ENCODE assay signal across 31 mouse cellular contexts in the genomic region with DNA sequence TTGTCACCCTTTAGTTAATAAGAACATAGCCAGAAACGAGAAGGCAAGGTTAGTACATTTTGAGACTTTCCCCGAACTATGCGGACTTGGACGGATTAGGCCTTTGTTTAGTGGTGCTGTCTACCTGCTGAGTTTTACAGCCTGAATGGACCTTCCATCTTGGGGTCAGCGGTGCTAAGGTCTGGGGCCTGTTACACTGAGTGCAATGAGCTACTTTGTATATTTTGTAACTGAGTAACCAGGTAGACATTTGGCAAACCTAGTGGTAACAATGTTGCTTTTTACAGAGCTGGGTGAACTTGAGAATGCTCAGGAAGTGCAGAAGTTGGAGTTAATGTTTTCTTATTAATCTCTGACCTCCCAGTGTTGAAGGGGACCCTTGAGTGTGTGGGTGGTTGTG. TPM values are rescaled to one million over a fixed set of nuclear protein-coding genes. Genes with fewer than 3 reads are reported as not detected.
DNase-seq lines count a peak whose midpoint lies in the region; ATAC-seq and TF ChIP-seq lines count a peak whose summit lies in the region.
"Had no signal": no experiment of that assay in that cellular context is flagged by ENCODE, and none has a peak within 500 bp of the region (broad histone marks: within the 10 kb centered on the region; RNA-seq: fewer than 3 reads in every experiment).

No protein-coding gene starts in this region.

- no peak for ATAC-seq in intestine, postnatal 0 days
- no peak for ATAC-seq in intestine, embryonic 15.5 days
- ATAC-seq in kidney, embryonic 15.5 days (replicated peaks; ENCODE audit: low FRiP score), result peak; percentile 64
- no peak for ATAC-seq in cerebellum, adult (ENCODE audit: insufficient number of reproducible peaks, low FRiP score, low TSS enrichment)
- ATAC-seq: activated CD4-positive, CD25-positive, alpha-beta regulatory T cell, adult 4 months; forebrain, embryonic 13.5 days; hindbrain, embryonic 16.5 days; intestine, embryonic 16.5 days had no signal

- H3K36me3 ChIP-seq in intestine, postnatal 0 days (ENCODE audit: control insufficient read depth, insufficient read depth), result no peaks in the 10 kb centered on the region
- no peaks in the 10 kb centered on the region for H3K36me3 ChIP-seq in intestine, embryonic 15.5 days
- H3K36me3 ChIP-seq in kidney, embryonic 15.5 days, result no peaks in the 10 kb centered on the region
- H3K36me3 ChIP-seq: embryonic facial prominence, embryonic 12.5 days; heart, embryonic 15.5 days; hindbrain, embryonic 10.5 days; lung, embryonic 15.5 days; neural tube, embryonic 15.5 days; stomach, embryonic 15.5 days had no signal

- peak; percentile 87 for DNase-seq in kidney, adult 11 months
- peak; percentile 71 to 87 for DNase-seq in kidney, postnatal 36 days
- no peak for DNase-seq in urinary bladder, postnatal 25 days (ENCODE audit: low spot score)
- no peak for DNase-seq in left cerebral cortex, postnatal 14 days (ENCODE audit: low spot score in 2 of 2)
- DNase-seq: adrenal gland, adult 8-10 months; cerebellum, adult 2 months; cerebellum, postnatal 25 days; right cerebral cortex, adult 18-20 months; right cerebral cortex, postnatal 4 days; thymus, postnatal 4 days had no signal

- H3K27ac ChIP-seq in intestine, postnatal 0 days (ENCODE audit: low read depth, low read length), result peak overlapping the region; percentile 21; the same call in 1 of the 2 replicates
- no peak overlapping the region for H3K27ac ChIP-seq in intestine, embryonic 15.5 days
- peak overlapping the region; percentile 83 for H3K27ac ChIP-seq in kidney, embryonic 15.5 days
- H3K27ac ChIP-seq: embryonic facial prominence, embryonic 12.5 days; forebrain, embryonic 13.5 days; heart, embryonic 15.5 days; hindbrain, embryonic 10.5 days; neural tube, embryonic 15.5 days; stomach, embryonic 15.5 days had no signal

- no peak overlapping the region for H3K9ac ChIP-seq in intestine, postnatal 0 days (ENCODE audit: low read depth, low read length)
- no peak overlapping the region for H3K9ac ChIP-seq in intestine, embryonic 15.5 days
- no peak overlapping the region for H3K9ac ChIP-seq in kidney, embryonic 15.5 days
- H3K9ac ChIP-seq: embryonic facial prominence, embryonic 12.5 days; forebrain, embryonic 13.5 days; heart, embryonic 15.5 days; lung, embryonic 15.5 days; neural tube, embryonic 15.5 days; stomach, embryonic 15.5 days had no signal

- TF ChIP-seq CTCF in intestine, postnatal 0 days (IDR thresholded peaks at IDR 0.05; ENCODE audit: low read depth), result no peak

- H3K4me3 ChIP-seq in intestine, postnatal 0 days (ENCODE audit: low read depth, low read length), result no peak overlapping the region
- no peak overlapping the region for H3K4me3 ChIP-seq in intestine, embryonic 15.5 days (replicated peaks)
- no peak overlapping the region for H3K4me3 ChIP-seq in kidney, embryonic 15.5 days (replicated peaks)
- H3K4me3 ChIP-seq: embryonic facial prominence, embryonic 12.5 days; erythroblast, embryonic 14.5 days; forebrain, embryonic 13.5 days; heart, embryonic 15.5 days; hindbrain, embryonic 10.5 days; lung, embryonic 15.5 days; neural tube, embryonic 15.5 days; stomach, embryonic 15.5 days had no signal

- H3K4me1 ChIP-seq in intestine, postnatal 0 days (replicated peaks; ENCODE audit: control insufficient read depth, insufficient read depth, low read length), result peaks cover 9% of the 10 kb centered on the region; the same call in 1 of the 2 replicates
- H3K4me1 ChIP-seq in intestine, embryonic 15.5 days (replicated peaks), result 0 out of 2 replicates have a peak, but pooled peaks cover 4% of the 10 kb centered on the region
- H3K4me1 ChIP-seq in kidney, embryonic 15.5 days, result peaks cover 20% of the 10 kb centered on the region

- no peaks in the 10 kb centered on the region for H3K9me3 ChIP-seq in intestine, postnatal 0 days (ENCODE audit: control insufficient read depth)
- H3K9me3 ChIP-seq in intestine, embryonic 15.5 days, result no peaks in the 10 kb centered on the region
- no peaks in the 10 kb centered on the region for H3K9me3 ChIP-seq in kidney, embryonic 15.5 days (replicated peaks)
- H3K9me3 ChIP-seq: embryonic facial prominence, embryonic 12.5 days; forebrain, embryonic 13.5 days; heart, embryonic 15.5 days; hindbrain, embryonic 10.5 days; lung, embryonic 15.5 days; neural tube, embryonic 15.5 days; stomach, embryonic 15.5 days had no signal

- H3K27me3 ChIP-seq in intestine, postnatal 0 days (replicated peaks; ENCODE audit: control insufficient read depth, insufficient read depth, low read length), result no peaks in the 10 kb centered on the region
- H3K27me3 ChIP-seq in intestine, embryonic 15.5 days (replicated peaks), result no peaks in the 10 kb centered on the region
- H3K27me3 ChIP-seq in kidney, embryonic 15.5 days, result no peaks in the 10 kb centered on the region
- H3K27me3 ChIP-seq: embryonic facial prominence, embryonic 12.5 days; forebrain, embryonic 13.5 days; heart, embryonic 15.5 days; lung, embryonic 15.5 days; neural tube, embryonic 15.5 days; stomach, embryonic 15.5 days had no signal

- no peak overlapping the region for H3K4me2 ChIP-seq in intestine, postnatal 0 days (replicated peaks; ENCODE audit: low read depth)
- H3K4me2 ChIP-seq in intestine, embryonic 15.5 days (replicated peaks), result no peak overlapping the region
- H3K4me2 ChIP-seq in kidney, embryonic 15.5 days, result no peak overlapping the region
- H3K4me2 ChIP-seq: embryonic facial prominence, embryonic 12.5 days; forebrain, embryonic 13.5 days; heart, embryonic 15.5 days; lung, embryonic 15.5 days; midbrain, embryonic 11.5 days; neural tube, embryonic 15.5 days; stomach, embryonic 15.5 days had no signal

- intact Hi-C loops in left cerebral cortex, postnatal 14 days (cut with DNase I), result no loop called here

- 58% methylated on average over 5 of the region's 5 CpGs for WGBS in intestine, postnatal 0 days
- 74% methylated on average over 5 of the region's 5 CpGs for WGBS in intestine, embryonic 15.5 days
- whole genome bisulfite sequencing in kidney, embryonic 15.5 days, result 61% methylated on average over 5 of the region's 5 CpGs

RNA-seq across cellular contexts. Expression of a gene that starts 2.0 kb away (rescaled TPM):
- not detected in 2 replicates for polyA plus RNA-seq in intestine, postnatal 0 days (2015; fragmentation: Nextera tagmentation; extraction: Ambion mirVana)
- polyA plus RNA-seq in intestine, embryonic 15.5 days (2015; fragmentation: Nextera tagmentation; extraction: Ambion mirVana), result not detected in 2 replicates
- not detected in 2 replicates for polyA plus RNA-seq in kidney, embryonic 15.5 days (2015; fragmentation: Nextera tagmentation; extraction: Ambion mirVana)
- under 1 TPM in 1 of 2 experiments, not detected in 1; 0.26 TPM for total RNA-seq in left cerebral cortex, postnatal 14 days (2021)
- total RNA-seq: adrenal gland, adult 8-10 months; left cerebral cortex, adult 18-20 months; left cerebral cortex, postnatal 36 days; megakaryocyte progenitor cell, adult 5-6 weeks had no signal
- polyA plus RNA-seq: activated CD4-positive, CD25-positive, alpha-beta regulatory T cell, adult 4 months; embryonic facial prominence, embryonic 12.5 days; erythroblast, embryonic 14.5 days; forebrain, embryonic 13.5 days; frontal cortex, adult 2 months; gonadal fat pad, adult 2 months; hindbrain, embryonic 10.5 days; hindbrain, embryonic 16.5 days; intestine, embryonic 16.5 days; lung, embryonic 15.5 days; midbrain, embryonic 11.5 days; neural tube, embryonic 15.5 days had no signal

RNA-seq across cellular contexts. Expression of a gene that starts 14.3 kb away (rescaled TPM):
- 113 and 124 TPM in 2 replicates for polyA plus RNA-seq in intestine, postnatal 0 days (2015; fragmentation: Nextera tagmentation; extraction: Ambion mirVana)
- 272 and 318 TPM in 2 replicates for polyA plus RNA-seq in intestine, embryonic 15.5 days (2015; fragmentation: Nextera tagmentation; extraction: Ambion mirVana)
- polyA plus RNA-seq in kidney, embryonic 15.5 days (2015; fragmentation: Nextera tagmentation; extraction: Ambion mirVana), result 360 and 392 TPM in 2 replicates
- 100 to 1,000 TPM; 178 to 201 TPM for total RNA-seq in left cerebral cortex, postnatal 14 days (2021)

RNA-seq across cellular contexts. Expression of a gene that starts 38.8 kb away (rescaled TPM):
- polyA plus RNA-seq in intestine, postnatal 0 days (2015; fragmentation: Nextera tagmentation; extraction: Ambion mirVana), result not detected in 2 replicates
- polyA plus RNA-seq in intestine, embryonic 15.5 days (2015; fragmentation: Nextera tagmentation; extraction: Ambion mirVana), result 0.33 and 0.95 TPM in 2 replicates
- 0.44 and 0.69 TPM in 2 replicates for polyA plus RNA-seq in kidney, embryonic 15.5 days (2015; fragmentation: Nextera tagmentation; extraction: Ambion mirVana)
- total RNA-seq in left cerebral cortex, postnatal 14 days (2021), result 1 to 10 TPM; 1.1 to 1.4 TPM
- polyA plus RNA-seq: activated CD4-positive, CD25-positive, alpha-beta regulatory T cell, adult 4 months; heart, embryonic 15.5 days had no signal

RNA-seq across cellular contexts. Expression of a gene that starts 49.8 kb away (rescaled TPM):
- polyA plus RNA-seq in intestine, postnatal 0 days (2015; fragmentation: Nextera tagmentation; extraction: Ambion mirVana), result 49.3 and 50.5 TPM in 2 replicates
- polyA plus RNA-seq in intestine, embryonic 15.5 days (2015; fragmentation: Nextera tagmentation; extraction: Ambion mirVana), result 207 and 224 TPM in 2 replicates
- polyA plus RNA-seq in kidney, embryonic 15.5 days (2015; fragmentation: Nextera tagmentation; extraction: Ambion mirVana), result 192 and 209 TPM in 2 replicates
- 10 to 100 TPM; 85.8 to 92.2 TPM for total RNA-seq in left cerebral cortex, postnatal 14 days (2021)

Comparison
In these comparisons a context has a peak if more than half of its experiments do, and no peak if none do; other contexts are left out.
1. DNase-seq: peak in kidney, adult 11 months (single experiment) and kidney, postnatal 36 days (2 of 2); none in urinary bladder, postnatal 25 days (single experiment) and left cerebral cortex, postnatal 14 days (0 of 2).